Mouse (Mus musculus): Measurements from ENCODE around the gene Kidins220. TPM values are rescaled to one million over a fixed set of nuclear protein-coding genes. Genes with fewer than 3 reads are reported as not detected.

The Kidins220 gene
- polyA plus RNA-seq, 1 experiment: 161 TPM

- Histone ChIP-seq H3K4me1 (ENCODE audit: control insufficient read depth, insufficient read depth, low read length) (peaks cover 8% of the 10 kb centered on the region), H3K27ac (ENCODE audit: insufficient read depth, low read length) (no peak overlapping the region), H3K4me3 (replicated peaks; ENCODE audit: insufficient read depth, low read depth, low read length) (no peak overlapping the region), H3K27me3 (ENCODE audit: control insufficient read depth, insufficient read depth, low read length) (no peaks in the 10 kb centered on the region)
- DNase-seq: no peak
- TF ChIP-seq CTCF (IDR thresholded peaks at IDR 0.05; ENCODE audit: borderline replicate concordance, insufficient read depth, low read depth, low read length) (no peak), POLR2A (IDR thresholded peaks at IDR 0.05; ENCODE audit: borderline replicate concordance, insufficient read depth, low read length) (no peak)
- 76% methylated on average over 13 of the region's 13 CpGs for WGBS
Measured at GRCm38 (mm10) chr12:24963393-24964022, 11.2 kb upstream of the Kidins220 start.

- Histone ChIP-seq H3K4me1 (ENCODE audit: control insufficient read depth, insufficient read depth, low read length) (peaks cover 8% of the 10 kb centered on the region), H3K27me3 (ENCODE audit: control insufficient read depth, insufficient read depth, low read length) (no peaks in the 10 kb centered on the region), H3K27ac (ENCODE audit: insufficient read depth, low read length) (peak overlapping the region; percentile 27; the same call in 1 of the 2 replicates), H3K4me3 (replicated peaks; ENCODE audit: insufficient read depth, low read depth, low read length) (no peak overlapping the region)
- 55% methylated on average over 6 of the region's 6 CpGs for WGBS
- peak; percentile 31 to 65 for DNase-seq
- TF ChIP-seq CTCF (IDR thresholded peaks at IDR 0.05; ENCODE audit: borderline replicate concordance, insufficient read depth, low read depth, low read length) (no peak), POLR2A (IDR thresholded peaks at IDR 0.05; ENCODE audit: borderline replicate concordance, insufficient read depth, low read length) (no peak)
Measured at GRCm38 (mm10) chr12:24965406-24965805, 9.3 kb upstream of the Kidins220 start.

GRCm38 (mm10) chr12:24966046-24966445, 8.7 kb upstream of the Kidins220 start:
- Histone ChIP-seq H3K27ac (ENCODE audit: insufficient read depth, low read length) (no peak overlapping the region), H3K4me1 (ENCODE audit: control insufficient read depth, insufficient read depth, low read length) (peaks cover 8% of the 10 kb centered on the region), H3K27me3 (ENCODE audit: control insufficient read depth, insufficient read depth, low read length) (no peaks in the 10 kb centered on the region), H3K4me3 (replicated peaks; ENCODE audit: insufficient read depth, low read depth, low read length) (no peak overlapping the region)
- DNase-seq: peak; percentile 32 to 46
- no peak for TF ChIP-seq CTCF (IDR thresholded peaks at IDR 0.05; ENCODE audit: borderline replicate concordance, insufficient read depth, low read depth, low read length)
- TF ChIP-seq POLR2A (IDR thresholded peaks at IDR 0.05; ENCODE audit: borderline replicate concordance, insufficient read depth, low read length): no peak
- WGBS: 16% methylated on average over 2 of the region's 2 CpGs

- Histone ChIP-seq H3K27ac (ENCODE audit: insufficient read depth, low read length) (no peak overlapping the region), H3K4me1 (ENCODE audit: control insufficient read depth, insufficient read depth, low read length) (no peaks in the 10 kb centered on the region), H3K4me3 (replicated peaks; ENCODE audit: insufficient read depth, low read depth, low read length) (no peak overlapping the region), H3K27me3 (ENCODE audit: control insufficient read depth, insufficient read depth, low read length) (no peaks in the 10 kb centered on the region)
- no peak for DNase-seq
- TF ChIP-seq CTCF (IDR thresholded peaks at IDR 0.05; ENCODE audit: borderline replicate concordance, insufficient read depth, low read depth, low read length) (no peak), POLR2A (IDR thresholded peaks at IDR 0.05; ENCODE audit: borderline replicate concordance, insufficient read depth, low read length) (no peak)
- WGBS: 89% methylated on average over 5 of the region's 5 CpGs
Measured at GRCm38 (mm10) chr12:24971490-24972200, 3.1 kb upstream of the Kidins220 start.

- Histone ChIP-seq H3K4me1 (ENCODE audit: control insufficient read depth, insufficient read depth, low read length) (no peaks in the 10 kb centered on the region), H3K4me3 (replicated peaks; ENCODE audit: insufficient read depth, low read depth, low read length) (no peak overlapping the region), H3K27me3 (ENCODE audit: control insufficient read depth, insufficient read depth, low read length) (no peaks in the 10 kb centered on the region), H3K27ac (ENCODE audit: insufficient read depth, low read length) (no peak overlapping the region)
- TF ChIP-seq CTCF (IDR thresholded peaks at IDR 0.05; ENCODE audit: borderline replicate concordance, insufficient read depth, low read depth, low read length) (no peak), POLR2A (IDR thresholded peaks at IDR 0.05; ENCODE audit: borderline replicate concordance, insufficient read depth, low read length) (no peak)
- 80% methylated on average over 8 of the region's 8 CpGs for WGBS
- DNase-seq: no peak
Measured at GRCm38 (mm10) chr12:24972371-24973350, 2.1 kb upstream of the Kidins220 start.

GRCm38 (mm10) chr12:24973586-24973985, 1.1 kb upstream of the Kidins220 start:
- Histone ChIP-seq H3K4me1 (ENCODE audit: control insufficient read depth, insufficient read depth, low read length) (no peaks in the 10 kb centered on the region), H3K4me3 (replicated peaks; ENCODE audit: insufficient read depth, low read depth, low read length) (no peak overlapping the region), H3K27ac (ENCODE audit: insufficient read depth, low read length) (no peak overlapping the region), H3K27me3 (ENCODE audit: control insufficient read depth, insufficient read depth, low read length) (no peaks in the 10 kb centered on the region)
- DNase-seq: no peak
- WGBS: 86% methylated on average over 5 of the region's 5 CpGs
- TF ChIP-seq POLR2A (IDR thresholded peaks at IDR 0.05; ENCODE audit: borderline replicate concordance, insufficient read depth, low read length) (no peak), CTCF (IDR thresholded peaks at IDR 0.05; ENCODE audit: borderline replicate concordance, insufficient read depth, low read depth, low read length) (no peak)

- Histone ChIP-seq H3K27me3 (ENCODE audit: control insufficient read depth, insufficient read depth, low read length) (no peaks in the 10 kb centered on the region), H3K4me1 (ENCODE audit: control insufficient read depth, insufficient read depth, low read length) (no peaks in the 10 kb centered on the region), H3K4me3 (replicated peaks; ENCODE audit: insufficient read depth, low read depth, low read length) (peak overlapping the region; percentile 81), H3K27ac (ENCODE audit: insufficient read depth, low read length) (no peak overlapping the region; the same call in 1 of the 2 replicates)
- DNase-seq: peak; percentile 73 to 75
- TF ChIP-seq POLR2A (IDR thresholded peaks at IDR 0.05; ENCODE audit: borderline replicate concordance, insufficient read depth, low read length): no peak
- peak; percentile 36; the same call in 1 of the 2 replicates for TF ChIP-seq CTCF (IDR thresholded peaks at IDR 0.05; ENCODE audit: borderline replicate concordance, insufficient read depth, low read depth, low read length)
- WGBS: under 1% methylated on average over 29 of the region's 31 CpGs
Measured at GRCm38 (mm10) chr12:24975115-24975733, 499 bp downstream of the Kidins220 start.
